Mouse (Mus musculus) kidney, adult 2 months (tissue): Measurements from ENCODE around the gene Sgpp2. TPM values are rescaled to one million over a fixed set of nuclear protein-coding genes. Genes with fewer than 3 reads are reported as not detected.
A peak's percentile ranks its signal among the peaks of the same experiment; 100 is the strongest.

ENCODE experiments used
- DNase-seq: peaks from one replicate; pipeline ENCODE4 v3.0.0; 2021
- H3K27ac ChIP-seq: fragments of 200-500 bp; 2 replicates; pipeline ENCODE4 v1.5.1; 2012; ENCODE audit warnings: low read depth, low read length, control low read depth, inconsistent platforms; ENCODE audit not compliant: insufficient read depth
- H3K27me3 ChIP-seq: fragments of 200-500 bp; replicated peaks from 2 replicates; pipeline ENCODE4 v1.6.1; 2012; ENCODE audit warnings: mild to moderate bottlenecking, moderate library complexity, low read length, inconsistent platforms; ENCODE audit not compliant: control insufficient read depth, insufficient read depth
- H3K36me3 ChIP-seq: fragments of 200-500 bp; 2 replicates; pipeline ENCODE4 v1.6.1; 2012; ENCODE audit warnings: mild to moderate bottlenecking, moderate library complexity, low read length, inconsistent platforms; ENCODE audit not compliant: control insufficient read depth, insufficient read depth
- H3K4me1 ChIP-seq: fragments of 200-500 bp; 2 replicates; pipeline ENCODE4 v1.6.1; 2011; ENCODE audit warnings: low read length; ENCODE audit not compliant: control insufficient read depth, insufficient read depth
- H3K4me3 ChIP-seq: fragments of 200-500 bp; 2 replicates; pipeline ENCODE4 v1.5.1; 2011; ENCODE audit warnings: mild to moderate bottlenecking, low read depth, low read length, control low read depth; ENCODE audit not compliant: insufficient read depth
- CTCF ChIP-seq: fragments of 200-500 bp; conservative IDR thresholded peaks from 2 replicates; pipeline ENCODE4 v1.5.1; 2011; ENCODE audit warnings: low read depth, mild to moderate bottlenecking, control low read depth, low read length, moderate library complexity, mixed read lengths; ENCODE audit not compliant: insufficient read depth, insufficient read length
- POLR2A ChIP-seq: fragments of 200-500 bp; IDR thresholded peaks from one replicate; pipeline ENCODE4 v1.6.1; 2011; ENCODE audit warnings: low read depth, low read length, control low read depth
- WGBS: fragments of 180-500 bp; shearing (Covaris S2); methylation state at CpG from one replicate; pipeline ENCODE4 v1.1.7; 2018; 5-methylcytosine and 5-hydroxymethylcytosine counted together
- polyA plus RNA-seq: library from polyadenylated mRNA; depleted of rRNA; stranded (reverse); fragments of >200 nt; gene quantifications from 2 replicates; pipeline ENCODE4 v1.2.3, GENCODE M21; 2012

The Sgpp2 gene
- polyA plus RNA-seq, 1 experiment, result 15.6 TPM

GRCm38 (mm10) chr1:78355123-78355522 is 45.0 kb downstream of the Sgpp2 start:
- Histone ChIP-seq H3K27me3 (no peaks in the 10 kb centered on the region), H3K4me1 (peaks cover 6% of the 10 kb centered on the region), H3K36me3 (no peaks in the 10 kb centered on the region), H3K4me3 (no peak overlapping the region), H3K27ac (peak overlapping the region; percentile 77)
- 17% methylated on average over 4 of the region's 4 CpGs for WGBS
- TF ChIP-seq CTCF (no peak), POLR2A (no peak)
- peak; percentile 82 for DNase-seq

- H3K27me3 ChIP-seq, result no peaks in the 10 kb centered on the region
- peak overlapping the region; percentile 80; the same call in 1 of the 2 replicates for H3K27ac ChIP-seq
- 46% methylated on average over 4 of the region's 4 CpGs for WGBS
- no peaks in the 10 kb centered on the region for H3K36me3 ChIP-seq
- TF ChIP-seq POLR2A (no peak), CTCF (no peak)
- H3K4me3 ChIP-seq, result no peak overlapping the region
- peaks cover 6% of the 10 kb centered on the region for H3K4me1 ChIP-seq
- DNase-seq, result no peak
Observed at GRCm38 (mm10) chr1:78357415-78357814, 47.3 kb downstream of the Sgpp2 start.

GRCm38 (mm10) chr1:78357868-78358267 is 47.7 kb downstream of the Sgpp2 start:
- 52% methylated on average over 1 of the region's 1 CpGs for WGBS
- Histone ChIP-seq H3K27me3 (no peaks in the 10 kb centered on the region), H3K4me1 (peaks cover 6% of the 10 kb centered on the region), H3K4me3 (no peak overlapping the region), H3K27ac (peak overlapping the region; percentile 80), H3K36me3 (no peaks in the 10 kb centered on the region)
- no peak for TF ChIP-seq CTCF
- TF ChIP-seq POLR2A, result no peak
- no peak for DNase-seq

- no peak for DNase-seq
- Histone ChIP-seq H3K27me3 (no peaks in the 10 kb centered on the region), H3K27ac (no peak overlapping the region), H3K4me1 (peaks cover 4% of the 10 kb centered on the region; the same call in 1 of the 2 replicates), H3K36me3 (no peaks in the 10 kb centered on the region), H3K4me3 (no peak overlapping the region)
- WGBS, result 44% methylated on average over 13 of the region's 13 CpGs
- no peak for TF ChIP-seq CTCF
Observed at GRCm38 (mm10) chr1:78363965-78364889, 54.1 kb downstream of the Sgpp2 start.

- Histone ChIP-seq H3K36me3 (no peaks in the 10 kb centered on the region), H3K4me3 (no peak overlapping the region), H3K4me1 (peaks cover 4% of the 10 kb centered on the region; the same call in 1 of the 2 replicates), H3K27ac (peak overlapping the region; percentile 32), H3K27me3 (no peaks in the 10 kb centered on the region)
- whole genome bisulfite sequencing, result 56% methylated on average over 5 of the region's 5 CpGs
- TF ChIP-seq CTCF (no peak), POLR2A (no peak)
- peak; percentile 62 for DNase-seq
Observed at GRCm38 (mm10) chr1:78367806-78368205, 57.7 kb downstream of the Sgpp2 start.

GRCm38 (mm10) chr1:78370121-78370520 is 60.0 kb downstream of the Sgpp2 start:
- H3K4me3 ChIP-seq, result no peak overlapping the region
- TF ChIP-seq CTCF, result no peak
- TF ChIP-seq POLR2A, result no peak
- H3K4me1 ChIP-seq, result peaks cover 4% of the 10 kb centered on the region; the same call in 1 of the 2 replicates
- 26% methylated on average over 6 of the region's 6 CpGs for WGBS
- H3K27ac ChIP-seq, result peak overlapping the region; percentile 49
- H3K36me3 ChIP-seq, result no peaks in the 10 kb centered on the region
- DNase-seq, result no peak
- no peaks in the 10 kb centered on the region for H3K27me3 ChIP-seq

- Histone ChIP-seq H3K27me3 (no peaks in the 10 kb centered on the region), H3K27ac (no peak overlapping the region), H3K4me1 (no peaks in the 10 kb centered on the region; the same call in 1 of the 2 replicates), H3K36me3 (no peaks in the 10 kb centered on the region), H3K4me3 (no peak overlapping the region)
- TF ChIP-seq CTCF, result no peak
- TF ChIP-seq POLR2A, result no peak
- WGBS, result 88% methylated on average over 2 of the region's 2 CpGs
- no peak for DNase-seq
Observed at GRCm38 (mm10) chr1:78371569-78372236, 61.6 kb downstream of the Sgpp2 start.
